Mouse (Mus musculus) CH12.LX (cell line): ENCODE measurements around the gene Vps33a.

ENCODE experiments used
- CHD1 ChIP-seq: IDR thresholded peaks from 2 replicates; pipeline ENCODE4 v1.6.1; 2012; ENCODE audit warnings: low read depth, low read length, improper control_type of control experiment, inconsistent platforms
- CTCF ChIP-seq, 2 experiments: IDR thresholded peaks in 1 of 2; conservative IDR thresholded peaks in 1 of 2; 2 replicates each; pipeline ENCODE4 v1.5.1; 2011 to 2012; ENCODE audit warnings: low read depth in 2 of 2, low read length in 2 of 2, improper control_type of control experiment in 1 of 2, inconsistent platforms in 1 of 2, mild to moderate bottlenecking in 1 of 2, moderate library complexity in 1 of 2
- E2F4 ChIP-seq: IDR thresholded peaks from 2 replicates; pipeline ENCODE4 v1.6.1; 2011; ENCODE audit warnings: low read depth, low read length, improper control_type of control experiment; ENCODE audit not compliant: insufficient replicate concordance
- ELF1 ChIP-seq: IDR thresholded peaks from 2 replicates; pipeline ENCODE4 v1.6.1; 2014; ENCODE audit warnings: low read depth, mild to moderate bottlenecking, inconsistent platforms, low read length, improper control_type of control experiment
- EP300 ChIP-seq: IDR thresholded peaks from 2 replicates; pipeline ENCODE4 v1.6.1; 2011; ENCODE audit warnings: low read length, improper control_type of control experiment
- ETS1 ChIP-seq: conservative IDR thresholded peaks from 2 replicates; pipeline ENCODE4 v1.6.1; 2012; ENCODE audit warnings: low read depth, mild to moderate bottlenecking, inconsistent platforms, low read length, improper control_type of control experiment, moderate library complexity
- NRF1 ChIP-seq: IDR thresholded peaks from 2 replicates; pipeline ENCODE4 v1.6.1; 2014; ENCODE audit warnings: low read depth, mild to moderate bottlenecking, inconsistent platforms, low read length, improper control_type of control experiment, moderate library complexity
- POLR2A ChIP-seq: IDR thresholded peaks from 2 replicates; pipeline ENCODE4 v1.6.1; 2011; ENCODE audit warnings: low read depth, mild to moderate bottlenecking, improper control_type of control experiment, low read length
- RCOR1 ChIP-seq: conservative IDR thresholded peaks from 2 replicates; pipeline ENCODE4 v1.6.1; 2012; ENCODE audit warnings: low read depth, mild to moderate bottlenecking, inconsistent platforms, low read length, improper control_type of control experiment
- USF2 ChIP-seq: conservative IDR thresholded peaks from 2 replicates; pipeline ENCODE4 v1.6.1; 2011; ENCODE audit warnings: low read depth, low read length, improper control_type of control experiment
- ZC3H11A ChIP-seq: IDR thresholded peaks from 2 replicates; pipeline ENCODE4 v1.6.1; 2012; ENCODE audit warnings: low read depth, mild to moderate bottlenecking, inconsistent platforms, low read length, improper control_type of control experiment

DNA sequence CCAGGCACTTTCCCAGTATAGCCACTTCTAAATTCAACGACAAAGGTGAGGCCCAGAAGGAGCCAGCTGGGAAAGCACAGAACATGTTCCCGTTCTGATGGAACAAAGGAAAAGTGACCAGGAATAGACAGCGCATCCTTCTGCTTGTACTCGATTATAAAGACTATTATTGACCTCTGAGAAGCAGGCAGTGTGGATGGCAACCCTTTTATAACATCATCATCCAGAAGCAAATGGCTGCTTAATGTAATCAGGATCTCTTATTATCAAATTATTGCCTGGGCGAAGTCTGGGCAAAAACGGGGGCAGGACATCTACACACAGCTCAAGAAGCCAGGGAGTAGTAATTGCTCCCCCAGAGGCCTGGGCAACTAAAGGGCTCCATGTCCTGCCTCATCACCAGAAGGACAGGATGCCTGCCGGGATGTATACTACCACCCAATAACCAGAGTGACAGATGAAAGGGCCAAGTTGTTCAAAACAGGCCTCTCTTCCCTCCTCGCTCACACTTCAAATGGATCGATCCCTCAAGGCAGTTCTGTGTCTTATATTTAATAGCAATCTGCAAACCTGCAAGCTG lies 46.8 kb downstream of the Vps33a start:
- no peak for TF ChIP-seq RCOR1
- TF ChIP-seq POLR2A = no peak
- no peak for TF ChIP-seq CTCF (conservative IDR thresholded peaks at IDR 0.05 in 1 of 2, IDR thresholded peaks at IDR 0.05 in 1 of 2; ENCODE audit: low read depth in 2 of 2, low read length in 2 of 2)
- TF ChIP-seq E2F4 = no peak
- TF ChIP-seq USF2 = no peak
- TF ChIP-seq ZC3H11A = no peak
- TF ChIP-seq ETS1 = no peak
- no peak for TF ChIP-seq NRF1
- TF ChIP-seq EP300 = no peak
- no peak for TF ChIP-seq ELF1
- TF ChIP-seq CHD1 = no peak
